Mouse (Mus musculus): Measurements from ENCODE around the gene Nup98.
A peak's percentile ranks its signal among the peaks of the same experiment; 100 is the strongest.

The Nup98 gene

GRCm38 (mm10) chr7:102209756-102210721 is at the start of gene Nup98, which contains the start of gene Pgap2:
Gene Nup98, minus strand, starts transcription at chr7:102210176.
Gene Pgap2, plus strand, starts transcription at chr7:102210208.
- DNase-seq: peak; percentile 100

DNA sequence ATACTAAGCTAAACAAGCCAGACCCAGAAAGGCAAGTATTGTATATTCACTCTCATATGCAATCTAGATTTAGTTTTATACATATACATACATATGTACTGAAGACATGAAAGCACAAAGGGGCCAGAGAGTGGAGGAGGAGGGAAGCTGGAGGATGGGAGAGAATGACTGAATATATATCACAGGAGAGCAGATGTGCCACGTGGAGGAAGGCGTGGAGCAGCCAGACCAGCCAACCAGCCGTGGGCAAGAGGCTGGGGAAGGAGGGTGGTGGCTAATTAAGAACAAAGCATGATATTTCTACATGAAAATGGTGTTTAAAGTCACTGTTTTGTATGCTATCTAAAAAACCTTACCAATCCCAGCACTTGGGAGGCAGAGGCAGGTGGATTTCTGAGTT is 48.8 kb upstream of the Nup98 start:
- DNase-seq: no peak

DNA sequence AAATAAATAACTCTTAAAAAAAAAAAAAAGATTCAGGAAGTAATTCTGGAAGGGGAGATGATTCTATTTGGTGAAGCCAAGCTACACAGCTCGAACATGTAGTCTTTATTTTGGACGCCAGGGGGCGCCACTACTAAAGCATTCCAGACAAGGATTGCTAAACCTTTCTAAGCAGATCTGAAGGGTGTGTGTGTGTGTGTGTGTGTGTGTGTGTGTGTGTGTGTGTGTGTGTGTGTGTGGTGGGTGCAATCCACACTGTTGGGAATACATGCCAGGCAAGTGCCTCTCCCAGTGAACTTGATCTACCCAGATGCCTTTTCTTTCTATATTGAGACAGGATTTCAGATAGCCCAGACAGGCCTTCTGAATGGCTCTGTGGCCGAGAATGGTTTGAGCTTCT is 48.2 kb upstream of the Nup98 start:
- peak; percentile 91 for DNase-seq

DNA sequence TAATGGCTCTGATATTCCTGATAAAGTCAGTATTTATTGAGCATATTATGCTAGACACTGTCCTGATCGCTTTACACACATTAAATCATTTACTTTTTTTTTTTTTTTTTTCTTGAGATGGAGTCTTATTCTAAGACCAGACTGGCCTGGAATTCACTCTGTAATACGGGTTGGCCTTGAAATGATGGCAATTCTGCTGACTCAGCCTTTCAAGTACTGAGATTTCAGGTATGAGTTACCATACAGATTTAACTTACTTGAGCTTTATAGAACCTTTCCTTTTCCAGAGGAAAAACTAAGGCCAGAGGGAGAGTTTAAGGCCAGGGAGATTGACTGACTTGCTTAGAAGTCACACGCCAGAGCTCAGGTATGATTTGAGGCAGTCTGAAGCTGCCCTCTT is 46.7 kb upstream of the Nup98 start:
- DNase-seq: no peak

DNA sequence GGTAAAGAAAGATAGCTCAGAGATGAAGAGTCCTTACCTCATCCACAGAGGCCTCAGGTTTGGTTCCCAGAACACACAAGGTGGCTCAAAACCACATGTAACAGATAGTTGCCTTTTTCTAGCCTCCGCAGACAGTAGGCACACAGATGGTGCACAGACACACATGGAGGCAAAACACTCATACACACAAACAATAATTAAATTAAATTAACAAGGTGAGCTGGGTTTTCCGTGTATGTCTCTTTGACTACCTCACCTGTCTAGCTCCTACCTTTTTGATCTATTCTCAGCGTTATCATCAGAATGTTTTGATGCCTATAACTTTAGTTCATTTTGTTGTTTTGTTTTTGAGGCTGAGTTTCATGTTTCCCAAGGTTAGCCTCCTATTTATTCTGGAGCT is 46.0 kb upstream of the Nup98 start, which contains the start of gene Rhog:
TSS of gene Rhog (minus strand) at position 101 of the 400 bp plus-strand sequence.
- no peak for DNase-seq

DNA sequence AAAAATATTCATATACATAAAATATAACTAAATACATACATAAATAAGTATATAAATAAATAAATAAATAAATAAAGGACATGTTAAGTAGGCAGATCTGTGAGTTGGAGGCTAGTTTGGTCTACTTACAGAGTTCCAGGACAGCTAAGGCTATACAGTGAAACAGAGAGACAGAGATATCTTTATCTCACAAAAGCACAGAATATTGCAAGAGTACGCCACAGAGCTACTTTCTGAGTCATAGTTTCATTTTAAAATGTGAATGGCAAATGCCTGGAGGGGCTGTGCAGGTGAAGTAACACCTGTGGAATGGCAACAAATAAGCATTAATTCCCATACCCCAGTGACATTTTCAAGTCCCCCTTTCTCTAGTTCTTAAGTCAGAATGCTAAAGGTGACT is 43.7 kb upstream of the Nup98 start:
- DNase-seq: no peak

DNA sequence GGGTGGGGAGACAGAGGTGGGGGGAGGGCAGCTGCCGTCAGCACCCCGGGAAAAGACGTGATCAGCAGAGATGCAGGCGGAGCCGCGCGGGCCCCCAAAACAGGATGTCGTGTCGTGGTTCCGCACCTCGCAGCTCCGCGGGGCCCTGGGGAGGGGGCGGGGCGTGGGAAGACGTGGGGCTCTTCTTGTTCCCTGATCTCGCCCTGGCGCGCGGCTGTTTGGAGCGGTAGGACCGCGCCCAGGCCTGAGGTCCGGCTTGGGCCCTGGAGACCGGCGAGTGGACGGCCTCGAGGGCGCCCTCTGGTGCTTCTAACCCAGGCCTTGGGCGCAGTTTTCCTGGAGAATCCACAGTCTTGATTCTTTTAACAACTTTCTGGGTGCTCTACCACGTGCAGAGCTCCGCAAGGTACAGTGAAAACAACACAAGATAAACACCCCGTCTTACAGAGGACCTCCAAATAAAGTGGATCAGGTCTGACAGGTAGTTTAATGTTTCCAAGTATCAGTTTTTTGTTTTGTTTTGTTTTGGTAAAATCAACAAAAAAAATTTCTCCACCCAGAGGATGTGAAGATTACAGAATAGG is 40.7 kb upstream of the Nup98 start:
- DNase-seq: peak; percentile 94 to 96

GRCm38 (mm10) chr7:102249896-102250630 is 40.1 kb upstream of the Nup98 start:
- peak; percentile 83 to 91 for DNase-seq

DNA sequence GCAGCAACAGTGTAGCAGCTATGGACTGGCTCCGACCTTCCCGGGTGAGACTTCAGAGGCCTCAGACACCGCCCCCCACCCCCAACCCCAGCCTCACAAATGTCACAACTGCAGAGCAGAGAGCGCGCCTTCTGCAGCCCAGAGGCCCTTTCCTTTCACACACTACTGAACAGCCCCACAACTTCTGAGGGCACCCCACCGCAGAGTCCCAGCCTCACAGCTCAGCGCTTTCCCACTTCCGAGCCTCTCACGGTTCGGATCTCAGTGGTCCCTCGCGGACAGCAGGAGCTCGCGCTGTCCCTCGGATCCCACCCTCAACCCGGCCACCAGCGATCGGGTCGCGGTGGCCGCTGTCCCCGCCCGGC is 39.5 kb upstream of the Nup98 start:
- no peak for DNase-seq

- DNase-seq: peak in 1 of 2 experiments; percentile 26
Observed at GRCm38 (mm10) chr7:102248691-102249404, 38.9 kb upstream of the Nup98 start.

DNA sequence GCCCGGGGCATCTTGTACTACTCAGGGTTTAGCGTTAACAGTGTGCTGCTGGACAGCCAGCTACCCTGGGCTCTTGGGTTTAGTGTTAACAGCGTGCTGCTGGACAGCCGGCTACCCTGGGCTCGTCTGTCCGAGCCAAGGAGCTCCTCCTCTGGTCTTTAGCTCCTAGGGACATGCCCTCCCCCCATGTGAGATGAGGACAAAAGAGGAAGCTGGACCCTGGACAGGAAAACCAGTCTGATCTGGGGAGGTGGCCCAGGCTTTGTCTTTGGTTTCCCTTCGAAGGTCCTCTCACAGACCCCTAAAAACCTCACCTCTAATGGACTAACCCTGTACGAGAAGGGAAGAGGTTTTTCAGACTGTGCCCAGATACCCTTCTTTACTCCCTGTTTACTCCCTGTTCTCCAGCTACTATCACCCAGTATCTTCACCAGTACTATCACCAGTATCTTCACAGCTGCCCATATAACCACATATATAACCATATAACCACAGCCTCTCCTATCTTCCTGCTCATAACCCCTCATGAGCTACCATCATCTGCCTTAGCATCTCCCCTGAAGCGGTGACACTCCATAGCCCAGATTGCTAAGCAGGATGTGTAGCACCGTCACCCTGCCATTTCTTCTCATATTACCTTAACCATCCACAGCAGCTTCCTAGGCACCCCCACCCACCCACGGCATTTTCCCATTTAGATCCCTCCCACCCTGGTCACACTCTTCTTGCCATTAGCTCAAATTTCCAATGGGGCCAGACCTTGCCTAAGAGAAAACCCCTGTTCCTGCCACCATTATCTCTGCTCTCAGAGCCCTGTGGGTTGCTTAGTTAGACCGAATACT is 37.2 kb upstream of the Nup98 start:
- DNase-seq: peak; percentile 11 to 43

DNA sequence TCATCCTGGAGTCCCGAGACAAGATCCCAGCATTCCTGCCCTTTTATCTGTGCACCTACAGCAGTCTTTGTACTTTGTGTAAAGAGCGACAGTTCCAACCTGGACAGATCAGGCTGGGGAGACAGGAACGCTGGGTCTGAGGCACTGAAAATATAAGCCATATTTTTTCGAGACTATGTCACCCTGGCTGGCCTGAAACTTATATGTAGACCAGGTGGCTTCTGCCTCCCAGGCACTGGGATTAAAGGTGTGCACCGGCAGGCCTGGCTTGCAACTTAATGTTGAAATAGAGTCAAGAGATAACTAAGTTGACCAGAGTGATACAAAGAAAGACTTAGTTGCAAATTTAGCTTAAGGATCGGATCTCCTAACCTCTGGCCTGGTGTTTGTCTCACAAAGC is 36.3 kb upstream of the Nup98 start:
- DNase-seq: no peak

DNA sequence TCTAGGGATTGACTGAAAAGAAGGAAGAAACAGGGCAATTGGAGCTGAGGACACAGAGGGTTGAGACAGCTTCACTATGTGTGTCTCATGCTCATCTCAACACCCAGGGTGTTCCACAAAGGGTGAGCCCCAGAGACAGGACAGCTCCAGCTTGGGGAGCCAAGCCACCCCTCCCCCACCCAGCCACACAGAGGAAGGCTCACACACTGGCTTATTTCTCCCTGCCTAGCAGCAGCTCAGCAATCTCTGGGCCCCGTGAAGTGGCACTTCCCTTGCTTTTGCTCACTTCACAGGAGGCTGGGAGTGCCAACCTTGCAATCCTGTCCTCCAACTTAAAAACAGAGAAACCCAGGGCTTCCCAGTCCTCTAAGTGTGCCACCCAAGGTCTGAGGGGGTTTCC is 35.8 kb upstream of the Nup98 start:
- DNase-seq: peak; percentile 57 to 59

DNA sequence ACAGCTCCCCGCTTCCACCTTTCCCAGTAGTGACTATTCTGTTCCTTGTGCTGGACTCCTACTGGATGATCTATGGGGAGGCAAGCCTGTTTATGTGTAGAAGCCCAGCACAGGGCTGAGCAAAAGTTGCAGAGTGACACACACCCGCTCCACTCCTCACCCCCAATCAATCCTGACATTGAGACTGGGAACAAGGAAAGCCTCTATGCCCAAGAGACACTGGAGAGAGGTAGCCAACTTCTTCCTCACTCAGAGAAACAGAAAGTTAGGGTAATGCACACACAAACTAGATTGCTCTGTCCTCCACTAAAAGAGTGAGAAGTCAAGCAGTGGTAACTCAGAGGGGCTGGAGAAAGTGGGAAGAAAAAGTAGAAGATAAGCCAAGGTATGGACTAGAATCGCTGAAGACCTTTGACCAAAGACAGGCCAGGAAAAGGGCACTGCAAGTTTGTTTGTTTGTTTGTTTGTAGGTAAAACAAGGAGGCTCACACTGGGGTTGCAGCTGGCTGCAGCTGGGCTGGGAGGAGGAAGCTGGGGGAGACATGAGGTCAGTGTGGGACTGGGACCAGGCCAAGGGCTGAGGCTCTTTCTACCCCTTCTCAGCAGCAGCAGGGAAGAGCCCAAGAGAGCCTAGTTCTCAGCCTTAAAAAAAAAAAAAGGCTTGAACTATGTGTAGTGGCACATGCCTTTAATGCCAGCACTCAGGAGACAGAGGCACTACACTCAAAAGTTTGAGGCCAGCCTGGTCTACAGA is 35.0 kb upstream of the Nup98 start:
- DNase-seq: peak; percentile 55 to 62

DNA sequence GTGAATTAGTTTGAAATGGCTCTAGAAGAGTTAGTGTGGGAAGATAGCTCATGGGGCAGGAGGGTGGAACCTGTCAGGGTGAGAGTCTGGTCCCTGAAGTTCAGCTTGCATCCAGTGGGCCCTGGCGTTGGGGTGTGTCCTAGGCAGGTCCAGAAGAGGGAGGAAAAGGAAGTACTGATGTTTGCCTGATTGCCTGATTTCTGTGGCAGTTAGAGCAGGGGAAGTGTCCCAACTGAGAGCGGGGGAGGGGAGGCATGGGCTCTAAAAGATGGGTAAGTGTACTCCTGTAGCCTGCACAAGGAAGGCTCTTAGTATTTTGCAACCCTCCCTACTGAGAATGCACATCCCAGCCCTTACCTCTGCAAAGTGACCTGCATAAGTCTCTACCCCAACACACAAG is 33.9 kb upstream of the Nup98 start:
- peak; percentile 36 to 40 for DNase-seq

- no peak for DNase-seq
Observed at GRCm38 (mm10) chr7:102242917-102243316, 32.9 kb upstream of the Nup98 start.

DNA sequence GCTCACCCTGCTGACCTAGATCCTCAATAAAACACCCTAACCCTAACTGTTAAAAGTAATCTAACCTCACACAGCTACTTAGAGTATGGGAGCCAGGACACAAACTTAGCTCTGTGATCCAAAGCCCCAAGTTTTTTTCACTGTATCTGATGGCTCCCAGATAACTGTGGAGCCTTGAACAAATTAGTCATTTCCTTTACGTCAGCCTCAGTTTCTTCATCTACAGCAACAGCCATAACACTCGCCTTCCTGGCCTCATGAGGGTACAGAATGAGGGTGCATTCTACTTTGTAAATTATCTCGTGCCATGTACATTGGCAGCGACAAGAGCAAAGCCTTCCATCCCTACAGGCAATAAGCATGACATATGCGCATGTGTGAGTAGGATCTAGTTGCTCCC is 32.4 kb upstream of the Nup98 start:
- DNase-seq: no peak

- no peak for DNase-seq
Observed at GRCm38 (mm10) chr7:102239591-102239990, 29.6 kb upstream of the Nup98 start.

DNA sequence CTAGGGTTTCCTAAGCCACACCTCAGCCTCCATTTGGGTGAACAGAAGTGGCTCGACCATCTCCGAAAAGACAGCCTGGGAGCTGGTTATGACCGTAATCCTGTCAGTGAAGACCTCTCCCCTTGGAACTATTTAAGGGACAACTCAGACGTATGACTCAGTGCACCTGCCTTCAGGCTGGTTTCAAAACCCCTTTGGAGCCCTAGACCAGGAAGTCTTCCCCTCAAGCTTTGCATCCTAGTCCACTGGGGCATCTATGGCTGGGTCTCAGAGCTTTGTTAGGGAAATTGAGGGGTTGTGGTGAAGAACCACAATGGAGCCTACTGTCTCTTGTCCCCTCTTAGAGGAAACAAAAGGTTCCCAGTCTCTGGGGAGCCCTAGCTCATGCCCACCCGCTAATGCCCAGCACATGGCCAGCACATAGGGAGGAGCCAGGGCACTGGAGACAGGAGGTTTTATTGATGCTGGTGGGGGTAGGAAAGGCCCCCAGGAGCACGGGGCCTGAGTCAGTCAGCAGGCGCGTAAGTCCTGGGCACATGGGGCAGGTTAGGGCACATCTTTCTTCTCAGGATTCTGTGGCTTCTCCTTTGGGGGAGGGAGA is 28.8 kb upstream of the Nup98 start:
- no peak for DNase-seq

DNA sequence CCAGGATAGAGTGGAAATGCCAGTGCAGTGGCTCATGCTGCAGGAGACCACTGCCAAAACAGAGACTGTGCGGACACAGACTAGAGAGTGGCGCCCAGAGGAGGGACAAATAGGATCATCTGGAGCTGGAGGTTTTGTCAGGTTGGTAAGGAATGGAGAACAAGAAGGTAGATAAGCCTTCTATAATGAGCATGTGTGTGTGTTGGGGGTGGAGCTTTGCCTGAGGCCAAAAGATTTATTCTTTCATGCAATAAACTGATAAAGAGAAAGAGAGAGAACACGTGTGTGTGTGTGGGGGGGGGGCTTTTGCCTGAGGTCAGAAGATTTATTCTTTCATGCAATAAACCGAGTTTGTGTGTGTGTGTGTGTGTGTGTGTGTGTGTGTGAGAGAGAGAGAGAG is 23.1 kb upstream of the Nup98 start:
- no peak for DNase-seq

- DNase-seq: no peak
Observed at GRCm38 (mm10) chr7:102229814-102230213, 19.8 kb upstream of the Nup98 start.

Measured in kidney, postnatal 4 days (tissue).